Mouse (Mus musculus) lung, adult 2 months (tissue): ENCODE measurements around the gene Nkiras2. TPM values are rescaled to one million over a fixed set of nuclear protein-coding genes. Genes with fewer than 3 reads are reported as not detected.
A peak's percentile ranks its signal among the peaks of the same experiment; 100 is the strongest.
"Not testable (repeated sequence)": the region's sequence is repeated elsewhere in the genome, so short reads cannot be mapped to it uniquely, and the experiment has no call there.

Source experiments
- DNase-seq: peaks from one replicate; pipeline ENCODE4 v3.0.0; 2022
- H3K4me1 ChIP-seq: fragments of 200-500 bp; 2 replicates; pipeline ENCODE4 v1.6.1; 2011; ENCODE audit warnings: low read length; ENCODE audit not compliant: control insufficient read depth, insufficient read depth
- H3K4me3 ChIP-seq: fragments of 200-500 bp; replicated peaks from 2 replicates; pipeline ENCODE3; 2011; ENCODE audit warnings: low read depth, mild to moderate bottlenecking, control low read depth, low read length; ENCODE audit errors: extremely low read depth
- CTCF ChIP-seq: fragments of 200-500 bp; IDR thresholded peaks from 2 replicates; pipeline ENCODE4 v1.5.1; 2011; ENCODE audit warnings: mild to moderate bottlenecking, low read length, control low read depth; ENCODE audit not compliant: insufficient read depth
- POLR2A ChIP-seq: fragments of 200-500 bp; IDR thresholded peaks from 2 replicates; pipeline ENCODE4 v1.6.1; 2011; ENCODE audit warnings: low read depth, mild to moderate bottlenecking, control low read depth, low read length, borderline replicate concordance; ENCODE audit errors: extremely low read depth
- WGBS: fragments of 180-500 bp; shearing (Covaris S2); methylation state at CpG from one replicate; pipeline ENCODE4 v1.1.7; 2018; 5-methylcytosine and 5-hydroxymethylcytosine counted together
- polyA plus RNA-seq: library from polyadenylated mRNA; depleted of rRNA; stranded (reverse); fragments of >200 nt; gene quantifications from 2 replicates; pipeline ENCODE4 v1.2.3, GENCODE M21; 2012; rRNA removed

Nkiras2 gene
- polyA plus RNA-seq, 1 experiment, result 84.5 TPM

DNA sequence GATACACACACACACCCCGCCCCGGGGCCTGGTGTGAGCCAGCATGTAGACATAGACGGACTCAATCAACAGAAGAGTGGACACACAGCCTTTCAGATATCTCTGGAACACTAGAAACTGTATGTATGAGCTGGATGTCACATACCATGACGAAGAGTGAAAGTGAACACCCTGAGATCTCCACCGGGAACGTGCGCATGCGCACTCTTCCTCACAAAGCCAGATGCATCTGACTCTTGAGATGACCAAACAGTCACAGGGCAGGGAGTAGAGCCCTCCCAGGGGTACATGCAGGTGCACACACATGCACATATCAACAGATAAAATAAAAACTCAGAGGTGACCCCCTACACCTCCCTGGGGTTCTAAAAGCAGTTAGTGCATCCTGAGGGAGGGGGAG lies 29.4 kb downstream of the Nkiras2 start:
- TF ChIP-seq CTCF (no peak), POLR2A (no peak)
- WGBS, result 86% methylated on average over 8 of the region's 8 CpGs
- no peak overlapping the region for H3K4me3 ChIP-seq
- H3K4me1 ChIP-seq, result no peaks in the 10 kb centered on the region
- DNase-seq, result no peak

DNA sequence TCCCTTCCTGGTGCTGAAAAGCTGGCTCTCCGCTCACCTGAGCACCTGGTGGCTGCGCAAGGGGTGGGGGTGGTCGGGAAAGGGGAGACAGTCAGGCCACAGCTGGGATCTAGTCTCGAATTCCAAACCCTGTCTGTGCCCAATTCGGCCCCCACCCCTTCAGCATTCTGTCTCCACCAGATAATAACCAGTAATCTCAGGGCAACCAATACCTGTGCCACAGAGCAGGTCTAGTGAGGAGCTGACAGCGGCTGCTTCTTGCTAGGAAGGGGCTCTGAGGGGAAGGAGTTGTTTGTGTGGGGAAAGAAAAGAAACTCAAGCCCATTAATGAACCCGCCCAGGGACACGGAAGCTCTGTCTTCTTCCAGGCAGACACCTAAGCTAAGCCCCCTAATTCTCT lies 32.2 kb downstream of the Nkiras2 start:
- Histone ChIP-seq H3K4me1 (no peaks in the 10 kb centered on the region), H3K4me3 (no peak overlapping the region)
- TF ChIP-seq CTCF (no peak), POLR2A (no peak)
- DNase-seq, result no peak
- 11% methylated on average over 8 of the region's 8 CpGs for WGBS

DNA sequence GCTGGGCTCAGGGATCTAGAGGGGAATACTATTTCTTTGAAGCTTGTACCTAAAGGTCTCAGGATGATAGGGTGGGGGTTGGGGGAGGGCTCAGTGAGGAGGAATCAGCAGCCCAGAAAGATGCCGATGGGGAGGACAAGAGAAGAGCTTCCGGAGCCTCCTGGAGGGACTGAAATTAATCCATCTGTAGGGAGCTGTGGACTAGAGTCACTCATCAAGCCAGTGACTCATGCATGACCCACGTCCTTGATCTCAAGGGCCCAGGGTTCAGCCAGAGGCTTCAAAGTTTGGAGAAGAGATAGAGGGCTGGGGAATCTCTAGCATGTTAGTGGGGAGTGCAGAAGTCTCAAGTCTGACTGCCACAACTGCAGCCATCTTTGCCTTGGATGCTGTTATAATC lies 32.7 kb downstream of the Nkiras2 start:
- TF ChIP-seq CTCF (no peak), POLR2A (no peak)
- WGBS, result 22% methylated on average over 3 of the region's 3 CpGs
- Histone ChIP-seq H3K4me3 (no peak overlapping the region), H3K4me1 (no peaks in the 10 kb centered on the region)
- DNase-seq, result no peak

DNA sequence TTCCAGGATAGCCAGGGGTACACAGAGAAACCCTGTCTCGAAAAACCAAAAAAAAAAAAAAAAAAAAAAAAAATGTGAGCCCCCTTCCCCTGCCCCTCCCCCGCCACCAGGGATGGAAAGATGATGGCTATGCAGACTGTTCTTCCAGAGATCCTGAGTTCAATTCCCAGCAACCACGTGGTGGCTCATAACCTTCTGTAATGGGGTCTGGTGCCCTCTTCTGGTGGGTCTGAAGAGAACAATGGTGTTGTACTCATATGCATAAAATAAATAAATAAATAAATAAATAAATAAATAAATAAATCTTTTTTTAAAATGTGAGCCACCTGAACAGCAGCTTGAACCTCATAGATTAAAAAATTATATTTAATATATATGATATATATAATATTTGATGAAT lies 36.5 kb downstream of the Nkiras2 start:
- 55% methylated on average over 3 of the region's 3 CpGs for WGBS
- DNase-seq, H3K4me3 ChIP-seq, H3K4me1 ChIP-seq: not testable (repeated sequence)

DNA sequence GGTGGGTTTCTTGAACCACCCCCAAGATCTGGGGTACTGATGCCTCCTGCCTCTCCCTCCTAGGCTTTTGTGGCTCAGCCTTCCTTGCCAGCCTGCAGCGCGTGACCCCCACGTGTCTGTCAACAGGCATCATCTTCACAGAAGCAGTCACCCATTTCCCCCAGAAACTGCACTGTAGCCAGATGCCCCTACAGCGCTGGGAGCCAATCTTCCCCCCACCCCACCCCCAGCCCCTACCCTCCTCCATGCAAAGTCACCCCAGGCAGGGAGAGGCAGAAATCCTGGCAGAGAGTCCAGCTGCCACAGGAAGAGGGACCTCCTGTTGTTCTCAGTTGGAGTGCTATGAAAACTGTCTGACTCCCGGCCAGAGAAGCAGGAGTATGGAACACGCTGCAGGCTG lies 37.4 kb downstream of the Nkiras2 start:
- Histone ChIP-seq H3K4me1 (no peaks in the 10 kb centered on the region), H3K4me3 (no peak overlapping the region)
- WGBS, result 24% methylated on average over 6 of the region's 6 CpGs
- DNase-seq, result no peak
- TF ChIP-seq POLR2A (no peak), CTCF (no peak)

DNA sequence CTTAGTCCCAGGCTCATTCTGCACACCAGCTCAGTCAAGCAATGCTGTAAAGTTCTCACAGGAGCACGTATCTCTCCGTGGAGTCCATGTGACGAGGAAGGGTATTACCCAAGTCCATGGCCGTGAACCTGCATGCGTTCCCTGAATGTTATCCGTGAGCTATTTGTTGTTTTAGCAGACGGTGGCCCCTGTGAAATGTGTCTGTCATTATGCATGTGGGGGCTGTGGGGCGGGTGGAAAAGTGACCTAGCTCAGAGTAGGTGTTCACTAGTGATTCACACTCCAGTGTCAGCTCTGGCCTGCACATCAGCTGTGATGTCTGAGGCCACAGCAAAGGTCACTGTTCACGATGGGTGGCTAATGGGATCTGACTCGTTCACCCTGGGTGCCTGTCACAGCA lies 40.8 kb downstream of the Nkiras2 start:
- no peak for TF ChIP-seq POLR2A
- TF ChIP-seq CTCF, result no peak
- WGBS, result 68% methylated on average over 10 of the region's 10 CpGs
- Histone ChIP-seq H3K4me1 (no peaks in the 10 kb centered on the region), H3K4me3 (no peak overlapping the region)
- no peak for DNase-seq

DNA sequence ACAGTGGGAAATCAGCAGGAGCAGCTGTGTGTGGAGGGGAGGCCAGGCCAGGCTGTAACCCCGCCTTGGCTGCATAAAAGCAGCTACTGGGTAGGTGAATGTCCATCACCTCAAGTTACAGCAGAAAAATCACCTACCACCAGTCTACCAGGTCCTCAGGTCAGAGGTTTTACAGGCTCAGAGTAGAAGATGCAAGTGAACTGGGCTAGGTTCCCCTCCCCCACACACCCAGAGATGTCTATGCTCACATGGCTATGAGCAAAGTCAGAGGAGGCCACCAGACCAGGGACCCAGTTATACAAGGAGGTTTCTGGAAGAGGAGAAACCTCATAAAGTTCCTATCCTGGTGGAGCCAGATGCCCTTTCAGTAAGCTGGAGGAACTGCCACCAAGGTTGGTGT lies 52.0 kb downstream of the Nkiras2 start:
- TF ChIP-seq POLR2A (no peak), CTCF (no peak)
- Histone ChIP-seq H3K4me1 (no peaks in the 10 kb centered on the region), H3K4me3 (no peak overlapping the region)
- no peak for DNase-seq
- 82% methylated on average over 1 of the region's 1 CpGs for WGBS

DNA sequence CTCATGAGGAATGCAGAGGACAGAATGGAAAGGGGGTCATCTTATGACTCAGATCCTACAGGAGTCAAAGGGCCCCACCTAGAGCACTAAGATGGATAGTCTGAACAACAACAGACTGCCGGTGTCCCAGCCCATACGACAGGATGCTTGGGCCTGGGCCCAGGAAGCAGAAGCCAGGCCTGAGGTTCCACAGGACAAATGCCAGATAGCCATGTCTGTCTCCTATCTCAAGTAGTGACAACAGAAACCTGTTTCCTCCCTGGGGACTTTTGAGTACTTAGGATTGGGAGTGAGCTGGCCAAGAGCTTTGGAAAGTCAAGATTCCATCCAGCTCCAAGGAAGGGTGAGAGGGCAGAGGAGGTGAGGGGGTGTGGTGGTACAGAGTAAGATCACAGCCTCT lies 52.9 kb downstream of the Nkiras2 start:
- H3K4me1 ChIP-seq, result no peaks in the 10 kb centered on the region
- no peak for TF ChIP-seq POLR2A
- TF ChIP-seq CTCF, result no peak
- WGBS, result 38% methylated on average over 2 of the region's 2 CpGs
- no peak overlapping the region for H3K4me3 ChIP-seq
- no peak for DNase-seq

DNA sequence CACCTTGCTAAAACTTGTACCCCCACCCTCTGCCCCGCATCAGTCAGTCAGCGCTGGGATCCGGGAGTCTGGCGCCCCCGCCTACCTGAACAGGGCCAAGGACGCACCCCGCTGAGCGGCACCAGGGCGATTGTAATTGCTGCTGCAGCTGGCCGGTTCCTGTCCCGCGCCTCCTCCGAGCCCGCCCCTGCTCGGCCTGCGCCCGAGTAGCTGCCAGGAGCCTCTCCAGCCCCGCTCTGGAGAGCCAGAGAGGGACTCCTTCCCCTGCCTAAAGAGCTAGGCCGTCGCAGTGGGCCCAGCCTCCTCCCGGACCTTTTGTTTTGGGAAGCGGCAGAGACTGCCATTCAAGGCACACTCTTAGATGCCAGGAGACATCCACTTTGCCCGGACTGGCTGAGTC lies 54.1 kb downstream of the Nkiras2 start:
- H3K4me3 ChIP-seq, result no peak overlapping the region
- no peak for TF ChIP-seq POLR2A
- TF ChIP-seq CTCF, result no peak
- DNase-seq, result peak; percentile 13
- 11% methylated on average over 23 of the region's 23 CpGs for WGBS
- no peaks in the 10 kb centered on the region for H3K4me1 ChIP-seq

Other genes starting within 250 kb of the Nkiras2 start
- 631 and 728 TPM in 2 replicates for gene Jup, start 221.5 kb upstream of the Nkiras2 start, polyA plus RNA-seq
- 40.6 and 53.9 TPM in 2 replicates for gene P3h4, start 204.4 kb upstream of the Nkiras2 start, polyA plus RNA-seq
- 41.5 and 42.5 TPM in 2 replicates for gene Fkbp10, start 203.5 kb upstream of the Nkiras2 start, polyA plus RNA-seq
- 21.7 and 31.5 TPM in 2 replicates for gene Nt5c3b, start 177.4 kb upstream of the Nkiras2 start, polyA plus RNA-seq
- gene Klhl10, start 177.3 kb upstream of the Nkiras2 start, polyA plus RNA-seq, result 0.22 and 0.49 TPM in 2 replicates
- 5.1 and 6.2 TPM in 2 replicates for gene Klhl11, start 146.5 kb upstream of the Nkiras2 start, polyA plus RNA-seq
- gene Acly, start 91.2 kb upstream of the Nkiras2 start, polyA plus RNA-seq, result 166 and 217 TPM in 2 replicates
- 1.8 and 3.4 TPM in 2 replicates for gene Ttc25, start 73.6 kb upstream of the Nkiras2 start, polyA plus RNA-seq
- gene Cnp, start 44.3 kb upstream of the Nkiras2 start, polyA plus RNA-seq, result 27.5 and 29.9 TPM in 2 replicates
- 29.8 and 56.5 TPM in 2 replicates for gene Dnajc7, start 924 bp downstream of the Nkiras2 start, polyA plus RNA-seq
- 0.36 and 4.9 TPM in 2 replicates for gene Zfp385c, start 73.2 kb downstream of the Nkiras2 start, polyA plus RNA-seq
- gene Dhx58, start 85.0 kb downstream of the Nkiras2 start, polyA plus RNA-seq, result 8.2 and 9.8 TPM in 2 replicates
- 27.3 and 28.2 TPM in 2 replicates for gene Kat2a, start 93.2 kb downstream of the Nkiras2 start, polyA plus RNA-seq
- gene Hspb9, start 94.6 kb downstream of the Nkiras2 start, polyA plus RNA-seq, result 0.36 TPM in 1 of 2 replicates, not detected in the other
- gene Rab5c, start 119.0 kb downstream of the Nkiras2 start, polyA plus RNA-seq, result 235 and 252 TPM in 2 replicates
- 1.1 and 1.8 TPM in 2 replicates for gene Kcnh4, start 140.7 kb downstream of the Nkiras2 start, polyA plus RNA-seq
- gene Hcrt, start 143.7 kb downstream of the Nkiras2 start, polyA plus RNA-seq, result not detected in 2 replicates
- 14.4 and 18.2 TPM in 2 replicates for gene Ghdc, start 151.7 kb downstream of the Nkiras2 start, polyA plus RNA-seq
- 38.8 and 44.7 TPM in 2 replicates for gene Stat5b, start 231.5 kb downstream of the Nkiras2 start, polyA plus RNA-seq
- gene Stat5a, start 240.1 kb downstream of the Nkiras2 start, polyA plus RNA-seq, result 19.0 and 20.4 TPM in 2 replicates